Mouse (Mus musculus) hindbrain, embryonic 10.5 days (tissue): Measurements from ENCODE around the gene Abhd12. TPM values are rescaled to one million over a fixed set of nuclear protein-coding genes. Genes with fewer than 3 reads are reported as not detected.

ENCODE experiments used
- DNase-seq: peaks from one replicate; pipeline ENCODE4 v3.0.0-alpha.2; 2017; ENCODE audit warnings: low spot score
- H3K27ac ChIP-seq: fragments of 300-500 bp; sonication (generic); 2 replicates; pipeline ENCODE4 v1.5.1; 2016; ENCODE audit warnings: mild to moderate bottlenecking, moderate library complexity
- H3K27me3 ChIP-seq: fragments of 300-500 bp; sonication (generic); 2 replicates; pipeline ENCODE4 v1.6.1; 2016; ENCODE audit warnings: mild to moderate bottlenecking; ENCODE audit not compliant: poor library complexity, insufficient read depth, severe bottlenecking
- H3K36me3 ChIP-seq: fragments of 300-500 bp; sonication (generic); 2 replicates; pipeline ENCODE4 v1.6.1; 2016; ENCODE audit warnings: mild to moderate bottlenecking, moderate library complexity
- H3K4me1 ChIP-seq: fragments of 300-500 bp; sonication (generic); replicated peaks from 2 replicates; pipeline ENCODE4 v1.6.1; 2016; ENCODE audit warnings: mild to moderate bottlenecking
- H3K4me3 ChIP-seq: fragments of 300-500 bp; sonication (generic); 2 replicates; pipeline ENCODE4 v1.5.1; 2016; ENCODE audit warnings: mild to moderate bottlenecking, moderate library complexity
- H3K9me3 ChIP-seq: fragments of 300-500 bp; sonication (generic); 2 replicates; pipeline ENCODE4 v1.6.1; 2016; ENCODE audit warnings: mild to moderate bottlenecking, moderate library complexity
- WGBS: fragments of 180-500 bp; shearing (Covaris S2); methylation state at CpG from one replicate; pipeline ENCODE4 v1.1.7; 2016; 5-methylcytosine and 5-hydroxymethylcytosine counted together
- polyA plus RNA-seq: library from polyadenylated mRNA; unstranded; fragments of >200 nt; fragmentation: Nextera tagmentation; extraction: Ambion mirVana; gene quantifications from 2 replicates; pipeline ENCODE4 v1.2.1, GENCODE M21; 2016

Abhd12 gene
- polyA plus RNA-seq, 1 experiment from 2014 or later: 55.4 TPM

DNA sequence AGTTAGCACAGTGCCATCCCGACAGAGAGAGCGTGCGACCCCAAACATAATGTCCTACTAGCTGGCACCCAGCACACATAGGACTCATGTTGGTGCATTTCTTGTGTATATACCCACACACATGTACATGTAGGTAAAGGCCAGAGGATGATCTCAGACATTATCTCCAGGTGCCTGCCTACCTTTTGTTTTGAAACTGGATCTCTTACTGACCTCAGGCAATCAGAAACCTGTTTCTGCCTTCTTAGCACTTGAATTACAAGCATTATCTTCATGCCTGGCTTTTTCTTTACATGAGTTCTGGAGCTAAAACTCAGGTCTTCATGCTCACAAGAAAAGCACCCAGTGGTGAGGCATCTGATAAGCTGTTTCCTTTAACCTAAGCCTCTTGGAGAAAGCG, 68.6 kb downstream of the Abhd12 start:
- Histone ChIP-seq H3K4me1 (no peaks in the 10 kb centered on the region), H3K36me3 (peaks cover 70% of the 10 kb centered on the region), H3K9me3 (no peaks in the 10 kb centered on the region), H3K4me3 (no peak overlapping the region), H3K27ac (no peak overlapping the region), H3K27me3 (no peaks in the 10 kb centered on the region)
- WGBS: 97% methylated on average over 4 of the region's 4 CpGs
- no peak for DNase-seq

- H3K36me3 ChIP-seq: peaks cover 84% of the 10 kb centered on the region
- no peaks in the 10 kb centered on the region for H3K9me3 ChIP-seq
- DNase-seq: no peak
- no peak overlapping the region for H3K27ac ChIP-seq
- no peaks in the 10 kb centered on the region for H3K27me3 ChIP-seq
- H3K4me3 ChIP-seq: no peak overlapping the region
- WGBS: 93% methylated on average over 7 of the region's 7 CpGs
- H3K4me1 ChIP-seq: no peaks in the 10 kb centered on the region
Observed at GRCm38 (mm10) chr2:150834616-150835015, 69.9 kb downstream of the Abhd12 start.

- Histone ChIP-seq H3K27ac (no peak overlapping the region), H3K4me1 (no peaks in the 10 kb centered on the region), H3K27me3 (no peaks in the 10 kb centered on the region), H3K4me3 (no peak overlapping the region), H3K9me3 (no peaks in the 10 kb centered on the region), H3K36me3 (peaks cover 95% of the 10 kb centered on the region)
- DNase-seq: no peak
- 94% methylated on average over 7 of the region's 7 CpGs for WGBS
Observed at GRCm38 (mm10) chr2:150832029-150832428, 72.5 kb downstream of the Abhd12 start.

DNA sequence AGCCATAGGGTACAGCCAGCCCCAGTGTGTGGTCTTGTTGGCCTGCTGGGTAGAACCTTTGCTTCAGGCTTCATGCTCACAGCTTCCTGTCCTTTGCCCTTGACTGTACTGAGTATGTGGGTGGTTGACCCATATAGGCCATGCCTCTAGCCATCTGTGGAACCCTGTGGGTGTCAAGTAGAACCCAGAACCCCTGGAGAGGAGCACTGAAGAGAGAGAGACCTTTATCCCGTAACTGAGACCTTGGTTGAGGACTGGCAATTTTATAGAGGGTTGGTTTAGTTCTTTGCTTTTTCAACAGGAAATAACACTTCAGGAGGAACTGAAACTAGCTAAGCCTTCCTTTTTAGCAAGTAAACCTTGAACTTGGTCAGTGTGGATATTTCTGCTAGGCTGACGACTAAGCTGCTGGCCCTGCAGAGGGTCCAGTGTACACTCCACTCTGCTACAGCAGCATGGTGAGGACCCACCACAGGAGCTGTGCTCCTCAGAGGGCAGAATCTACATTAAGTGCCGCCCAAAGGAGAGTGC, 73.6 kb downstream of the Abhd12 start:
- Histone ChIP-seq H3K4me3 (no peak overlapping the region), H3K27me3 (no peaks in the 10 kb centered on the region), H3K27ac (no peak overlapping the region), H3K36me3 (peaks cover 98% of the 10 kb centered on the region), H3K9me3 (no peaks in the 10 kb centered on the region), H3K4me1 (no peaks in the 10 kb centered on the region)
- no peak for DNase-seq
- 85% methylated on average over 3 of the region's 3 CpGs for WGBS

DNA sequence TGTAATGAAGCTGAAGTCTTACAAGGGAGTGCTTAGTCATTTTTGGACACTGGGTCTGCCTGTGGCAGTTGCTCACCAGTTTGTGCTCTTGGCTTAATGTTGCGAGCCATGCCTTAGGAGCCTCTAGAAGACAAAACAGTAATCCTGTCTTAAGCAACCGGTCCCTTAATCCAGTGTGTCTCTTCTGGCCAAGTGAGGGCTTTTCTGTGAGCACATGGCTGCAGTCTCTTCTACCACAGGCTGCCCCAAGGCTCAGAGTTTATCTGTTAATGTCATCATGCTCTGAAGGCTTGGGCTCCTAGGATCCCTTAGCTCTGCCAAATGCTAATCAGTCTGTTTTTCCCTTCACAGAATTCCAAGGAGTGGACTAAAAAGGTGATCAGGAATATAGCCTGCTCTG, 74.5 kb downstream of the Abhd12 start:
- 94% methylated on average over 2 of the region's 2 CpGs for WGBS
- no peak for DNase-seq
- peaks cover 99% of the 10 kb centered on the region for H3K36me3 ChIP-seq

DNA sequence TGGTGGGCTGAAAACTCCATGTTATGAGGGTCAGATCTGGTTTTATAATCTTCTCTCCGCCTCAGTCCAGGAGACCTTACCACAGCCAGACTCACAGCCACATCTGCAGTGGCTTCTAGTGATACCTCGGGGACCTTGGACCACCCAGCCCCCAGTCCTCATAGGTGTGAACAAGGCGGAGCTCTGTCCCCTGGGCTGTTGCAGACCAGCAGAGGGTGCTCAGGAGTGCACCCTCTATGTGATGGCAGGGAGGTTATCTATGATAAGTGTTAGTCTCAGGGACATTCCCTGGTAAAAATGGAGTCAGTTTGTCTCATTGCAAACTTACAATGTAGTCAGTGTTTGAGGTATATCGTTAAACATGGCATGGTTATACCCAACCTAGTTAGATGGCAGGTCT, 75.9 kb downstream of the Abhd12 start:
- Histone ChIP-seq H3K27ac (no peak overlapping the region), H3K4me3 (no peak overlapping the region), H3K27me3 (no peaks in the 10 kb centered on the region), H3K9me3 (no peaks in the 10 kb centered on the region), H3K4me1 (no peaks in the 10 kb centered on the region), H3K36me3 (peaks cover 100% of the 10 kb centered on the region)
- 90% methylated on average over 4 of the region's 4 CpGs for WGBS
- no peak for DNase-seq

More for the DNA sequence above, 74.5 kb downstream of the Abhd12 start:
- H3K9me3 ChIP-seq: no peaks in the 10 kb centered on the region
- no peak overlapping the region for H3K27ac ChIP-seq
- H3K4me1 ChIP-seq: no peaks in the 10 kb centered on the region
- H3K4me3 ChIP-seq: no peak overlapping the region
- H3K27me3 ChIP-seq: no peaks in the 10 kb centered on the region

DNA sequence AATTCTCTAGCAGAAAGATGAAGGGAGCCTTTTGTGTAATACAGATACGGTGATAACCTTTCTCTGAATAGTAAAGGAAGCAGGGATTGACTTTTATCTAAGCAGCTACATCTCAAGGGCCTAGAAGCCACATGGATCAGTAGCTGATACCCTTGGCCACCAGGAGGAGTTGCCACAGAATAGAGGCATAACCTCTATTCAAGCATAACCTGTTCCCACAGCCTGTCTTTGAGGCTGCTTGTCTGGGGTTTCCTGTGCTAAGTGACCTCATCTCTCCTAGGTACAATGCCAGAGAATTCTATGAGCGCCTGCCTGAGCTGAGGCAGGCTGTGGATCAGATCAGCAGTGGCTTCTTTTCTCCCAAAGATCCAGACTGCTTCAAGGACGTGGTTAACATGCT, 76.4 kb downstream of the Abhd12 start:
- DNase-seq: no peak
- H3K27me3 ChIP-seq: no peaks in the 10 kb centered on the region
- no peaks in the 10 kb centered on the region for H3K4me1 ChIP-seq
- WGBS: 91% methylated on average over 3 of the region's 3 CpGs
- no peak overlapping the region for H3K27ac ChIP-seq
- peaks cover 100% of the 10 kb centered on the region for H3K36me3 ChIP-seq
- H3K9me3 ChIP-seq: no peaks in the 10 kb centered on the region
- H3K4me3 ChIP-seq: no peak overlapping the region

- Histone ChIP-seq H3K4me3 (no peak overlapping the region), H3K27me3 (no peaks in the 10 kb centered on the region), H3K36me3 (peaks cover 98% of the 10 kb centered on the region), H3K4me1 (no peaks in the 10 kb centered on the region), H3K27ac (no peak overlapping the region), H3K9me3 (no peaks in the 10 kb centered on the region)
- 91% methylated on average over 3 of the region's 3 CpGs for WGBS
- DNase-seq: no peak
Observed at GRCm38 (mm10) chr2:150826426-150826825, 78.1 kb downstream of the Abhd12 start.

DNA sequence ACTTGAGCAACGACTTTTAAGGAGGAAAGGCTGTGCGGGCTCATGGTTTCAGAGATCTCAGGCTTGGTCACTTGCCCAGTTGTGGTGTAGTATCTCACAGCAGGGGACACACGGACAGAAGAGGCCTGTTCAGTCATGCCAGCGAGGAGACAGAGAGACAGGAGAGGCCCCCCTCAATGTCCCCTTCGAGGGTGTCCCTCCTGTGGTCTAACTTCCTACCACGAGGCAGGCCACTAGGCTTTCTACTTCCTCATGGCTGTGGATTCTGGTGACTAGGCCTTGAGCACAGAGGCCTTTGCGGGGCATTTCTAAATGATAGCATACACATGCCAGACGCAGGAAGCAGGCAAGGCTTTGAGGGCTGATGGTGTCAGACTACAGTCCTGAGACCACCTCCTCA, 81.6 kb downstream of the Abhd12 start:
- 84% methylated on average over 8 of the region's 8 CpGs for WGBS
- Histone ChIP-seq H3K27ac (no peak overlapping the region), H3K9me3 (no peaks in the 10 kb centered on the region), H3K4me3 (no peak overlapping the region), H3K36me3 (peaks cover 96% of the 10 kb centered on the region), H3K4me1 (no peaks in the 10 kb centered on the region), H3K27me3 (no peaks in the 10 kb centered on the region)
- DNase-seq: no peak

DNA sequence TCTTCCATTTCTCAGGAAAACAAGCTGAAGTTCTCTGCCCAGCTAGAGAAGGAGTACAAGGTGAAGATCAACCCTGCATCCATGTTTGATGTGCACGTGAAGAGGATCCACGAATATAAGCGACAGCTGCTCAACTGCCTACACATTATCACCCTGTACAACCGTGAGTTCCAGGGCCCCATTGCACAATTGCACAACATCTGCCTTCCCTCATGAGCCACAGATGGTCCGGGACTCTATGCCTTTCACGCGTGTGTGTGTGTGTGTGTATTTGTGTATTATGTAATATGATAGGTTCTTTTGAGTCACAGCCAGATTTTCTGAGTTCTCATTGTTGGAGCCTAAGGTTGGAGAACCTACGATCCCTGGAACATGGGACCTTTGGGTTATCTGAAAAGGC, 83.8 kb downstream of the Abhd12 start:
- Histone ChIP-seq H3K4me3 (no peak overlapping the region), H3K27ac (no peak overlapping the region), H3K36me3 (peaks cover 96% of the 10 kb centered on the region), H3K4me1 (no peaks in the 10 kb centered on the region), H3K9me3 (no peaks in the 10 kb centered on the region), H3K27me3 (no peaks in the 10 kb centered on the region)
- DNase-seq: no peak
- WGBS: 94% methylated on average over 8 of the region's 8 CpGs

GRCm38 (mm10) chr2:150818742-150819141, 85.8 kb downstream of the Abhd12 start:
- DNase-seq: no peak
- Histone ChIP-seq H3K9me3 (no peaks in the 10 kb centered on the region), H3K27me3 (no peaks in the 10 kb centered on the region), H3K4me1 (no peaks in the 10 kb centered on the region), H3K36me3 (peaks cover 96% of the 10 kb centered on the region), H3K27ac (no peak overlapping the region), H3K4me3 (no peak overlapping the region)
- WGBS: 89% methylated on average over 8 of the region's 8 CpGs

DNA sequence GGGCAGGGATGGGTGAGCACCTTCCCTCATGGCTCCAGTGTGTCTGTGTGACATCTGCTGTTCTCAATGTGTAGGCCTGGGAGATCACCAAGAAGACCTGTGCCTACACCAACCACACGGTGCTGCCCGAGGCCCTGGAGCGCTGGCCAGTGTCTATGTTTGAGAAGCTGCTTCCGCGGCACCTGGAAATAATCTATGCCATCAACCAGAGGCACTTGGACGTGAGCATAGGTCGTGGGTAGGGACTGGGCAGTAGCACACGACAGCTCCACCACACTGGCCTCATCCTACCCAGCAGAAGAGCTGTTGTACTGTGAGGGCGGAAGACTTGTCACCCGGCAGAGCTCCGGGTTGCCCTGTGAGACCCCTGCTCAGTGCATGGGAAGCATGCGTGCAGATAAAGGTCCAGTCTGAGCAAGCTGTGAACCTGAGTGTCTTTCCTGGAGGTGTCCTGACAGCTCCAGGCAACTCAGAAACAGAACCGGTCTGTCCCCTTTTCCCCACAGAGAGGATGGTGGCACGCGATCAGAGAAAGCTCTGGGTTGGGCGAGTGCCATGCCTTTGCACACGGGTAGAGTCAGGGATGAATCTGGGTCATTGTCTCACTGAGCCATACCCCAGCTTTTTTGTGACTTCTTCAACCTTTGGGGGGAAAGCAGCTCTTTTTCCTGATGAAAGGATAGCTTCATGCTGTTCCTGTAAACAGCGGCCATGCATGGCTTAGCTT, 87.7 kb downstream of the Abhd12 start:
- Histone ChIP-seq H3K27me3 (no peaks in the 10 kb centered on the region), H3K36me3 (peaks cover 98% of the 10 kb centered on the region), H3K27ac (no peak overlapping the region), H3K4me1 (no peaks in the 10 kb centered on the region), H3K9me3 (no peaks in the 10 kb centered on the region), H3K4me3 (no peak overlapping the region)
- WGBS: 94% methylated on average over 18 of the region's 18 CpGs
- no peak for DNase-seq

DNA sequence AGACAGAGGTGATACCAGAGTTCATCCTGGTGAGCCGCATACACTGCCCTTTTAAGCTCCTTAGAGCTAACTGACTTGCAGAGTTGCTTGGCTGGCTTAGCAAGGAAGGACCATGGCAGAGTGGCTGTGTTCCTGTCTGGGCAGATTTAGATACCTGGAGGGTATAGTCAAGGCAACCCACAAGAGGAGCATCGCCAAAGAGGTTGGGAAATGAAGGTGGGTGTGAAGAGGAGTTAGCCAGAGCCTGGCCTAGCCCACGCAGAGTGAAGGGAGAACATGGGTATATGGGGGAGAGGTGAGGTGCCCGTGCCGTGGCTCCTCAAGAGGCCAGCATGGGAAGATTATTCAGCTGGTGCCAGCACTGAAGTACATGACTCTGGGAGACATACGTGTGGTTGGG, 91.7 kb downstream of the Abhd12 start:
- DNase-seq: no peak
- Histone ChIP-seq H3K27ac (no peak overlapping the region), H3K9me3 (no peaks in the 10 kb centered on the region), H3K27me3 (no peaks in the 10 kb centered on the region), H3K4me1 (no peaks in the 10 kb centered on the region), H3K4me3 (no peak overlapping the region), H3K36me3 (peaks cover 94% of the 10 kb centered on the region)
- 91% methylated on average over 6 of the region's 6 CpGs for WGBS

DNA sequence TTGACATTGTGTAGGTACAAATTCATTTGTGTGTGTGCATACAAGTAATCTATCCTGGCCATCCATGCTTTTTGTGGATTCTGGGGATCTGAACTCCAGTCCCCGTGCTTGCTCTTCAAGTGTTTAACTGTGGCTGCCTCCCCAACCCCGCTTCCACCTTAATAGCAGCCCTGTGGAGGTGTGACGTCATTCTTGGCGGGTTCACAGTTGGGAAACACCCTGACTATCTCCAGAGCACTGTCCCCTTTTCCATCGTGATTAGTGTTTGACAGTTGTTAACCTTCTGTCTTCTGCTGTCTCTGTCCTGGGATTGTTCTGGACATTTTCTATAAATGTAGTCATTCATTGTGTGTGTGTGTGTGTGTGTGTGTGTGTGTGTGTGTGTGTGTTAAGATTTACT, 93.9 kb downstream of the Abhd12 start:
- Histone ChIP-seq H3K4me3 (no peak overlapping the region), H3K27me3 (no peaks in the 10 kb centered on the region), H3K4me1 (no peaks in the 10 kb centered on the region), H3K9me3 (no peaks in the 10 kb centered on the region), H3K36me3 (peaks cover 91% of the 10 kb centered on the region), H3K27ac (no peak overlapping the region)
- no peak for DNase-seq
- 87% methylated on average over 5 of the region's 5 CpGs for WGBS
